Mouse (Mus musculus): Measurements from ENCODE around the gene Frmd4a.

DNA sequence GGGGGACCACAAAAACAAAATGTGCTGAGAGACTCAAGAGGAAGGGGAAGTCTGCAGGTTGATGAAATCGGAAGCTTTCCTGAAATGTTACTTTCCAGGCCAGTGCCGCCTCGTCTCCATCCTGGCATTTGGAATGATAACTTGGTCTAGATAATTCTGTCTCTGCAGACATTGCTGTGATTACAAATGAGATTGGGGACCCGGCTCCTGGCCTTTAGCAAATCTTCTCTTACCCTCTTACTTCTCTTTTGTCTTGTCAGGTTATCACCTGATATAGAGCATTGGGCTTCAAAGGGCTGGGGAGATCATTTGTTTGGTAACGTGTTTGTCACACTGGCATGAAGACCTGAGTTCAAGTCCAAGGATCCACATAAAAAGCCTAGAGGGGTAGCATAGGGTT lies 317.4 kb downstream of the Frmd4a start:
- TF ChIP-seq CTCF (IDR thresholded peaks at IDR 0.05; ENCODE audit: low read depth) (no peak), EP300 (IDR thresholded peaks at IDR 0.05; ENCODE audit: low read depth) (no peak)

Measured in liver, postnatal 0 days (tissue).